Mouse (Mus musculus) spleen, adult 2 months (tissue): ENCODE measurements around the gene Plekha4.

Source experiments
- CTCF ChIP-seq: fragments of 200-500 bp; IDR thresholded peaks from 2 replicates; pipeline ENCODE4 v1.5.1; 2011; ENCODE audit warnings: mild to moderate bottlenecking, inconsistent platforms; ENCODE audit not compliant: insufficient read depth, insufficient read length, insufficient replicate concordance; ENCODE audit errors: extremely low read depth
- POLR2A ChIP-seq: fragments of 200-500 bp; IDR thresholded peaks from 2 replicates; pipeline ENCODE4 v1.6.1; 2011; ENCODE audit warnings: low read depth, low read length, inconsistent platforms

DNA sequence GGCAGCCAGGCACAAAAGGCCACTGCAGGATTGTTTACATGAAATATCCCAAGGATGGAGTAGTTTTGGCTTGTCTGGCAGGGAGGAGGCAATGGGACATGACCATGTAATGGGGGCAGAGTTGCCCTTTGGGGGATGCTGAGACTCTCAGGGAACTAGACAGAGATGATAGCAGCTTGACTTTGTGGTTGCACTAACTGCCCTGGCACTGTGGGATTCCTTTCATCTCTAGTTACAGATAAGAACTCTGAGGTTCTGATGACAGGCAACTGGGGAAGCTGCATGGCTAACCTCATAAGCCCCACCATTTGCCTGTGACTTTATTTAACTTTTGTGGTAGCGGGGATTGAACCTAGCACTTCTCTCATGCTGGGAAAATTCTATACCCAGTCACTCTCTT is 70.0 kb downstream of the Plekha4 start:
- TF ChIP-seq POLR2A (no peak), CTCF (no peak)
